Mouse (Mus musculus) mouse trophoblast stem cell (cell line): ENCODE measurements around the gene Arhgap9.

Source experiments
- in situ Hi-C, 2 experiments: fragments of 300-500 bp; cut with MseI, MboI; formaldehyde crosslinking; loops; 2 replicates in 1 of 2; 3 replicates in 1 of 2; pipeline ENCODE4 v1.15.1; 2025

Arhgap9 gene

GRCm38 (mm10) chr10:127343029-127343428, 21.3 kb downstream of the Arhgap9 start:
- in situ Hi-C loops = no loop called here

- in situ Hi-C loops = no loop called here
Measured at GRCm38 (mm10) chr10:127346173-127346572, 24.4 kb downstream of the Arhgap9 start.

- in situ Hi-C loops = no loop called here
Measured at GRCm38 (mm10) chr10:127348957-127349356, 27.2 kb downstream of the Arhgap9 start.

- in situ Hi-C loops = no loop called here
Measured at GRCm38 (mm10) chr10:127349810-127350209, 28.0 kb downstream of the Arhgap9 start.

- in situ Hi-C loops = no loop called here
Measured at GRCm38 (mm10) chr10:127350594-127351284, 29.0 kb downstream of the Arhgap9 start.

- in situ Hi-C loops = no loop called here
Measured at GRCm38 (mm10) chr10:127351285-127351595, 29.5 kb downstream of the Arhgap9 start.

- in situ Hi-C loops = no loop called here
Measured at GRCm38 (mm10) chr10:127351719-127352118, 30.0 kb downstream of the Arhgap9 start.

- in situ Hi-C loops = no loop called here
Measured at GRCm38 (mm10) chr10:127352187-127352586, 30.4 kb downstream of the Arhgap9 start.

GRCm38 (mm10) chr10:127352766-127353165, 31.0 kb downstream of the Arhgap9 start:
- in situ Hi-C loops = no loop called here

GRCm38 (mm10) chr10:127353909-127354895, 32.4 kb downstream of the Arhgap9 start, which contains the start of gene Inhbe:
Gene Inhbe, minus strand, starts transcription at chr10:127354411.
- in situ Hi-C loops = no loop called here

- in situ Hi-C loops = no loop called here
Measured at GRCm38 (mm10) chr10:127355336-127355735, 33.6 kb downstream of the Arhgap9 start.

GRCm38 (mm10) chr10:127360714-127361113, 39.0 kb downstream of the Arhgap9 start:
- in situ Hi-C loops = no loop called here

GRCm38 (mm10) chr10:127367116-127367515, 45.4 kb downstream of the Arhgap9 start:
- in situ Hi-C loops = no loop called here

GRCm38 (mm10) chr10:127368273-127368672, 46.5 kb downstream of the Arhgap9 start:
- in situ Hi-C loops = no loop called here

- in situ Hi-C loops = no loop called here
Measured at GRCm38 (mm10) chr10:127369834-127370820, 48.4 kb downstream of the Arhgap9 start, which contains the start of gene Inhbc. Gene Inhbc, minus strand, starts transcription at chr10:127370431.

- in situ Hi-C loops = no loop called here
Measured at GRCm38 (mm10) chr10:127371023-127371422, 49.3 kb downstream of the Arhgap9 start.

- in situ Hi-C loops = no loop called here
Measured at GRCm38 (mm10) chr10:127377700-127378099, 55.9 kb downstream of the Arhgap9 start.
